9 mouse cellular contexts compared by ENCODE assay signal in the genomic region with DNA sequence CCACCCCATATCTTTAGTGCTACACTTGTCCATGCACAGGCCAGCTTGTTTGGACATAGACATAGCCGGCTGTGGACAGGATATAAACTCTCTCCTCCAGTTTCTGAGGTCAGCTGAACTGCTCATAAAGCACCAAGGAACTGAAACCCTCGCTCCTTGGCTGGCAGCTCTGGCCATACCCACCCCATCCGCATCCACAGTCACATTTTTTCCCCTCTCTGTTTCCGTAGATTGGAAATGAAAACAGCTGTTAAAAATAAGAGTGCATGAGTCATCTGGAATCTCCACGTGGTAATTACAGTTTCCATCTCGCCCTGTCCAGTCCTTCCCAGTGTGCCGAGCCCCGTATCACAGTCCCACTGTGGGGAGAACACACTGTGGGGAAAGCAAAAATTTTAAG.
DNase-seq lines count a peak whose midpoint lies in the region; ATAC-seq lines count a peak whose summit lies in the region.
"Had no signal": no experiment of that assay in that cellular context is flagged by ENCODE, and none has a peak within 500 bp of the region (broad histone marks: within the 10 kb centered on the region; RNA-seq: fewer than 3 reads in every experiment).

No protein-coding gene starts in this region.

- H3K36me3 ChIP-seq in lung, embryonic 15.5 days, result no peaks in the 10 kb centered on the region
- H3K36me3 ChIP-seq in neural tube, embryonic 15.5 days, result no peaks in the 10 kb centered on the region

- H3K27me3 ChIP-seq in lung, embryonic 15.5 days, result no peaks in the 10 kb centered on the region
- no peaks in the 10 kb centered on the region for H3K27me3 ChIP-seq in neural tube, embryonic 15.5 days (replicated peaks)

- no peaks in the 10 kb centered on the region for H3K9me3 ChIP-seq in lung, embryonic 15.5 days
- no peaks in the 10 kb centered on the region for H3K9me3 ChIP-seq in neural tube, embryonic 15.5 days (replicated peaks)

- H3K4me1 ChIP-seq in lung, embryonic 15.5 days, result peaks cover 33% of the 10 kb centered on the region
- H3K4me1 ChIP-seq in neural tube, embryonic 15.5 days, result peaks cover 20% of the 10 kb centered on the region

- H3K4me2 ChIP-seq in lung, embryonic 15.5 days, result no peak overlapping the region
- H3K4me2 ChIP-seq in neural tube, embryonic 15.5 days, result no peak overlapping the region

- no peak overlapping the region for H3K27ac ChIP-seq in lung, embryonic 15.5 days
- H3K27ac ChIP-seq in neural tube, embryonic 15.5 days (replicated peaks), result no peak overlapping the region

- 21% methylated on average over 8 of the region's 8 CpGs for WGBS in lung, embryonic 15.5 days
- WGBS in neural tube, embryonic 15.5 days, result 70% methylated on average over 8 of the region's 8 CpGs

- H3K4me3 ChIP-seq in lung, embryonic 15.5 days, result no peak overlapping the region
- no peak overlapping the region for H3K4me3 ChIP-seq in neural tube, embryonic 15.5 days (replicated peaks)

- peak; percentile 24; the same call in 1 of the 2 replicates for ATAC-seq in lung, embryonic 15.5 days (ENCODE audit: borderline replicate concordance, extremely low read depth, low FRiP score, low TSS enrichment)
- no peak for ATAC-seq in CD4-positive, CD25-positive, alpha-beta regulatory T cell, adult 4 months
- ATAC-seq in neural tube, embryonic 15.5 days (ENCODE audit: low FRiP score), result no peak

- no peak overlapping the region for H3K9ac ChIP-seq in lung, embryonic 15.5 days
- H3K9ac ChIP-seq in neural tube, embryonic 15.5 days (replicated peaks), result no peak overlapping the region

- peak; percentile 24 for DNase-seq in embryo, embryonic 10.5 days (ENCODE audit: low spot score)
- no peak for DNase-seq in embryo, embryonic 10 days (ENCODE audit: low spot score)
- peak; percentile 58 for DNase-seq in 416B (ENCODE audit: low read depth)
- DNase-seq in heart, adult 11 months, result peak; percentile 98
- no peak for DNase-seq in cerebellum, adult 9-11 months
- DNase-seq: cerebellum, postnatal 25 days had no signal

Comparison
In these comparisons a context has a peak if more than half of its experiments do, and no peak if none do; other contexts are left out.
1. DNase-seq: peak in embryo, embryonic 10.5 days (single experiment), 416B (single experiment) and heart, adult 11 months (single experiment); none in embryo, embryonic 10 days (single experiment) and cerebellum, adult 9-11 months (single experiment).